Comparison of ENCODE assay signal across 16 mouse cellular contexts in the genomic region with DNA sequence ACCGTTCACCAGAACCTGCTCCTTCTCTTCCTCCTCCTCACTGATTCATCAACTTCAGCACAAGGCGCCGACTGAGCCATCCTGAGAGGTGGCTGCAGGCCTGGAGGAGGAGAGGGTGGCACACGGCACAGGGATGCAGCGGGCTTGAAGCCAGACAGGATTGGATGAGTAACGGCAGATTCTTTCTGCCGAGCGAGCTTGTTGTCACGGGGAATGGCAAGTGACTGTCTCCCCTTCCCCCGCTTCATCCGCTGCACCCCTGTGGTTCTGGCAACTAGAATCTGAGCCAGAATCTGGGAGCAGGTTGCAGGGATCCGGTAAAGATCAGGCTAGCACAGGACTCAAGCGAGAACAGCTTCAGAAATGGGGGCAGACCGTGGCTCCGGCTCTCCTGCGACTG. TPM values are rescaled to one million over a fixed set of nuclear protein-coding genes. Genes with fewer than 3 reads are reported as not detected.
DNase-seq lines count a peak whose midpoint lies in the region; ATAC-seq and TF ChIP-seq lines count a peak whose summit lies in the region.
"Had no signal": no experiment of that assay in that cellular context is flagged by ENCODE, and none has a peak within 500 bp of the region (broad histone marks: within the 10 kb centered on the region; RNA-seq: fewer than 3 reads in every experiment).

No protein-coding gene starts in this region.

- peaks cover 67% of the 10 kb centered on the region for H3K27me3 ChIP-seq in heart, embryonic 11.5 days (ENCODE audit: control insufficient read depth, insufficient read depth, low read length)
- H3K27me3 ChIP-seq in forebrain, embryonic 10.5 days (ENCODE audit: poor library complexity, severe bottlenecking) = peaks cover 91% of the 10 kb centered on the region
- peaks cover 7% of the 10 kb centered on the region; the same call in 1 of the 2 replicates for H3K27me3 ChIP-seq in intestine, postnatal 0 days (replicated peaks; ENCODE audit: control insufficient read depth, insufficient read depth, low read length)

- no peak overlapping the region for H3K4me2 ChIP-seq in heart, embryonic 11.5 days
- H3K4me2 ChIP-seq in intestine, postnatal 0 days (replicated peaks; ENCODE audit: low read depth) = no peak overlapping the region
- H3K4me2 ChIP-seq: limb, embryonic 13.5 days had no signal

- intact Hi-C loops in left cerebral cortex, postnatal 25 days (cut with DNase I) = loop anchor here (1.0 kb wide), 1 partner anchor 24 kb away; no protein-coding TSS in a partner anchor

- WGBS in heart, embryonic 11.5 days (ENCODE audit: insufficient replicate concordance) = 46% methylated on average over 16 of the region's 16 CpGs
- WGBS in forebrain, embryonic 10.5 days = 54% methylated on average over 16 of the region's 16 CpGs
- WGBS in intestine, postnatal 0 days = 68% methylated on average over 16 of the region's 16 CpGs

- peak; percentile 56 for DNase-seq in cerebellum, adult 11 months
- peak; percentile 81 for DNase-seq in cerebellum, adult 11-12 months
- peak; percentile 82 to 84 for DNase-seq in layer of hippocampus, adult 18-20 months (ENCODE audit: low spot score in 2 of 2)
- DNase-seq in left cerebral cortex, postnatal 25 days (ENCODE audit: low spot score in 2 of 2) = peak; percentile 76 to 95
- no peak for DNase-seq in forebrain, embryonic 10.5 days (ENCODE audit: extremely low spot score, low spot score)
- DNase-seq: heart, postnatal 14 days; kidney, adult 11 months; lung, postnatal 36 days; thymus, postnatal 25 days had no signal

- H3K4me3 ChIP-seq in heart, embryonic 11.5 days (ENCODE audit: low read depth, low read length) = no peak overlapping the region
- no peak overlapping the region for H3K4me3 ChIP-seq in forebrain, embryonic 10.5 days
- H3K4me3 ChIP-seq in intestine, postnatal 0 days (ENCODE audit: low read depth, low read length) = no peak overlapping the region
- H3K4me3 ChIP-seq: erythroblast, embryonic 14.5 days; limb, embryonic 13.5 days had no signal

- TF ChIP-seq CTCF in intestine, postnatal 0 days (IDR thresholded peaks at IDR 0.05; ENCODE audit: low read depth) = no peak

- H3K9me3 ChIP-seq in heart, embryonic 11.5 days (replicated peaks; ENCODE audit: control insufficient read depth, low read length) = no peaks in the 10 kb centered on the region
- no peaks in the 10 kb centered on the region for H3K9me3 ChIP-seq in forebrain, embryonic 10.5 days
- no peaks in the 10 kb centered on the region for H3K9me3 ChIP-seq in intestine, postnatal 0 days (ENCODE audit: control insufficient read depth)
- H3K9me3 ChIP-seq: limb, embryonic 13.5 days had no signal

- no peaks in the 10 kb centered on the region for H3K36me3 ChIP-seq in heart, embryonic 11.5 days (ENCODE audit: control insufficient read depth, insufficient read depth, low read length)
- H3K36me3 ChIP-seq in forebrain, embryonic 10.5 days (replicated peaks) = no peaks in the 10 kb centered on the region
- H3K36me3 ChIP-seq in intestine, postnatal 0 days (ENCODE audit: control insufficient read depth, insufficient read depth) = no peaks in the 10 kb centered on the region
- H3K36me3 ChIP-seq: limb, embryonic 13.5 days had no signal

- ATAC-seq in cerebellum, adult (ENCODE audit: insufficient number of reproducible peaks, low FRiP score, low TSS enrichment) = no peak
- no peak for ATAC-seq in heart, embryonic 11.5 days (replicated peaks; ENCODE audit: insufficient number of reproducible peaks, low FRiP score, low TSS enrichment)
- no peak for ATAC-seq in intestine, postnatal 0 days

- H3K27ac ChIP-seq in heart, embryonic 11.5 days (ENCODE audit: low read depth, low read length) = no peak overlapping the region
- no peak overlapping the region for H3K27ac ChIP-seq in forebrain, embryonic 10.5 days
- H3K27ac ChIP-seq in intestine, postnatal 0 days (ENCODE audit: low read depth, low read length) = no peak overlapping the region
- H3K27ac ChIP-seq: limb, embryonic 13.5 days had no signal

- peaks cover 15% of the 10 kb centered on the region for H3K4me1 ChIP-seq in heart, embryonic 11.5 days (ENCODE audit: control insufficient read depth, insufficient read depth, low read length)
- H3K4me1 ChIP-seq in forebrain, embryonic 10.5 days = peaks cover 23% of the 10 kb centered on the region
- peaks cover 6% of the 10 kb centered on the region for H3K4me1 ChIP-seq in intestine, postnatal 0 days (replicated peaks; ENCODE audit: control insufficient read depth, insufficient read depth, low read length)

- H3K9ac ChIP-seq in heart, embryonic 11.5 days (ENCODE audit: low read depth, low read length) = no peak overlapping the region
- no peak overlapping the region for H3K9ac ChIP-seq in intestine, postnatal 0 days (ENCODE audit: low read depth, low read length)
- H3K9ac ChIP-seq: limb, embryonic 13.5 days had no signal

RNA-seq across cellular contexts. Expression of a gene that starts 2.1 kb away (rescaled TPM):
- total RNA-seq in layer of hippocampus, adult 18-20 months (2021) = 1 to 10 TPM in 1 of 2 experiments, under 1 TPM in 1; 0.86 to 1.0 TPM
- total RNA-seq in left cerebral cortex, postnatal 25 days (2021) = 1 to 10 TPM; 1.5 to 1.8 TPM
- not detected in 2 replicates for polyA plus RNA-seq in heart, embryonic 11.5 days (2014; fragmentation: Nextera tagmentation; extraction: Ambion mirVana)
- polyA plus RNA-seq in forebrain, embryonic 10.5 days (2016; fragmentation: Nextera tagmentation; extraction: Ambion mirVana) = not detected in 2 replicates
- polyA plus RNA-seq in intestine, postnatal 0 days (2015; fragmentation: Nextera tagmentation; extraction: Ambion mirVana) = 0.34 TPM in 1 of 2 replicates, not detected in the other
- total RNA-seq: adrenal gland, adult 18-20 months; granulocyte monocyte progenitor cell, adult 5-6 weeks; heart, postnatal 14 days had no signal
- polyA plus RNA-seq: erythroblast, embryonic 14.5 days had no signal

RNA-seq across cellular contexts. Expression of a gene that starts 2.7 kb away (rescaled TPM):
- total RNA-seq in layer of hippocampus, adult 18-20 months (2021) = 10 to 100 TPM; 16.5 to 20.6 TPM
- total RNA-seq in left cerebral cortex, postnatal 25 days (2021) = 10 to 100 TPM; 22.2 to 26.2 TPM
- polyA plus RNA-seq in heart, embryonic 11.5 days (2014; fragmentation: Nextera tagmentation; extraction: Ambion mirVana) = 0.17 TPM in 1 of 2 replicates, not detected in the other
- 0.27 and 0.33 TPM in 2 replicates for polyA plus RNA-seq in forebrain, embryonic 10.5 days (2016; fragmentation: Nextera tagmentation; extraction: Ambion mirVana)
- polyA plus RNA-seq in intestine, postnatal 0 days (2015; fragmentation: Nextera tagmentation; extraction: Ambion mirVana) = 22.8 and 23.3 TPM in 2 replicates
- total RNA-seq: granulocyte monocyte progenitor cell, adult 5-6 weeks had no signal
- polyA plus RNA-seq: erythroblast, embryonic 14.5 days had no signal

Comparison
In these comparisons a context has a peak if more than half of its experiments do, and no peak if none do; other contexts are left out.
1. RNA of a gene that starts 2.7 kb away (polyA plus RNA-seq): 22.8 to 23.3 TPM in intestine, postnatal 0 days; 0.27 to 0.33 TPM in forebrain, embryonic 10.5 days and 0.17 TPM in heart, embryonic 11.5 days; every median in the first group is over 10 times any median in the second.